12 mouse cellular contexts compared by ENCODE assay signal in the genomic region with DNA sequence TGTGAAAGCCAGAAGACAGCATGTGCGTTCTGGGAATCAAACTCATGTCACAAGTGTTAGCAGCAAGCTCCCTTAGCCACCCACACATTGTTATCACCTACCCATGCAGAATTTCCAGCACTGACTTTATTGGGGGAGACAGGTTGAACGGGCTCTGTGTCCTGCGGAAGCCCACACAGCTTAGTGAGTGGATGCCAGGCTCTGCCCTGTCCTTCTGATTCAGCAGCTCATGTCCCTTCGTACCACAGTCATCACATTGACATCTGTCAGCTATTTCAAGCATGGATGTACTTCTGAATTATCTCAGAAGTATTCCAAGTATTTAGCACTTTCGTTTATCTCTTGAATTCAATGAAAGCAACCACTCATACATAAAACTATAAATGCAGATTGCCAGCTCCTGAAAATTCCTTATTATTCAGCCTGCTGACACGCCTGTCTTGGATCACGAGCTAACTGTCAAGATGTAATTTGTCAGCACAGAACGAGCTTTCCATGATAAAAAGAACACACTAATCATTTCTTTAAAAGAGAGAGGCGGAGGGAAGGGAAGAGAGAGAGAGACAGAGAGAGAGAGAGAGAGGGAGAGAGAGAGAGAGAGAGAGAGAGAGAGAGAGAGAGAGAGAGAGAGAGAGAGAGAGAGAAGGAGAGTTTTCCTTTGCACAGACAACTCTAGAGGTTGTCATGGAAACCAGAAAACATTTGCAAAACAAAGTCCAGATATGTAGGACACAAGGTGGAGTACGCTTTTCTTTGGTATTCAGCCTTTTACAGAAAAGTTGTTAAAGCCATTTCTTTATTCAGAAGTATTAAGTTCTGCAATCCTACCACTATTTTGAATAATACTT.
DNase-seq lines count a peak whose midpoint lies in the region; ATAC-seq and TF ChIP-seq lines count a peak whose summit lies in the region.
"Had no signal": no experiment of that assay in that cellular context is flagged by ENCODE, and none has a peak within 500 bp of the region (broad histone marks: within the 10 kb centered on the region; RNA-seq: fewer than 3 reads in every experiment).

No protein-coding gene starts in this region.

- no peak overlapping the region for H3K4me2 ChIP-seq in midbrain, embryonic 15.5 days
- no peak overlapping the region for H3K4me2 ChIP-seq in midbrain, embryonic 13.5 days (replicated peaks)
- H3K4me2 ChIP-seq in heart, embryonic 16.5 days (ENCODE audit: low read depth, low read length): peak overlapping the region; percentile 33
- H3K4me2 ChIP-seq in stomach, postnatal 0 days (replicated peaks; ENCODE audit: low read depth): no peak overlapping the region; the same call in 1 of the 2 replicates
- H3K4me2 ChIP-seq: liver, embryonic 15.5 days; neural tube, embryonic 12.5 days had no signal

- TF ChIP-seq CTCF in stomach, postnatal 0 days (IDR thresholded peaks at IDR 0.05; ENCODE audit: low read depth): 0 out of 2 replicates have a peak, but pooled peaks have one; percentile 7

- H3K27ac ChIP-seq in heart, embryonic 10.5 days: peak overlapping the region; percentile 77
- H3K27ac ChIP-seq in midbrain, embryonic 15.5 days: no peak overlapping the region
- H3K27ac ChIP-seq in midbrain, embryonic 13.5 days: no peak overlapping the region
- peak overlapping the region; percentile 66 for H3K27ac ChIP-seq in heart, embryonic 16.5 days (ENCODE audit: low read length)
- H3K27ac ChIP-seq in stomach, postnatal 0 days (replicated peaks): no peak overlapping the region
- H3K27ac ChIP-seq: liver, embryonic 15.5 days; neural tube, embryonic 12.5 days had no signal

- H3K9me3 ChIP-seq in heart, embryonic 10.5 days: no peaks in the 10 kb centered on the region
- no peaks in the 10 kb centered on the region for H3K9me3 ChIP-seq in midbrain, embryonic 15.5 days
- H3K9me3 ChIP-seq in midbrain, embryonic 13.5 days: no peaks in the 10 kb centered on the region
- H3K9me3 ChIP-seq in heart, embryonic 16.5 days (replicated peaks; ENCODE audit: control insufficient read depth, low read length): no peaks in the 10 kb centered on the region
- no peaks in the 10 kb centered on the region for H3K9me3 ChIP-seq in stomach, postnatal 0 days (ENCODE audit: control insufficient read depth, low read length)
- H3K9me3 ChIP-seq: liver, embryonic 15.5 days; neural tube, embryonic 12.5 days had no signal

- peak; percentile 33; the same call in 1 of the 2 replicates for ATAC-seq in midbrain, embryonic 15.5 days (replicated peaks)
- no peak for ATAC-seq in midbrain, embryonic 13.5 days
- peak; percentile 72 for ATAC-seq in heart, embryonic 16.5 days (replicated peaks; ENCODE audit: extremely low read depth, insufficient read depth, low FRiP score)
- ATAC-seq in stomach, postnatal 0 days (ENCODE audit: low FRiP score, low TSS enrichment): no peak
- ATAC-seq in granulocyte monocyte progenitor cell, adult 5-6 weeks (replicated peaks; ENCODE audit: poor library complexity, severe bottlenecking): no peak

- H3K4me3 ChIP-seq in heart, embryonic 10.5 days: 0 out of 2 replicates have a peak overlapping the region, but pooled peaks have one; percentile 16
- no peak overlapping the region for H3K4me3 ChIP-seq in midbrain, embryonic 15.5 days
- no peak overlapping the region for H3K4me3 ChIP-seq in midbrain, embryonic 13.5 days (replicated peaks)
- H3K4me3 ChIP-seq in heart, embryonic 16.5 days (ENCODE audit: low read length): no peak overlapping the region
- no peak overlapping the region for H3K4me3 ChIP-seq in stomach, postnatal 0 days (ENCODE audit: low read depth, low read length)
- H3K4me3 ChIP-seq: liver, embryonic 15.5 days; neural tube, embryonic 12.5 days had no signal

- no peak overlapping the region for H3K9ac ChIP-seq in midbrain, embryonic 15.5 days
- no peak overlapping the region for H3K9ac ChIP-seq in midbrain, embryonic 13.5 days (replicated peaks)
- H3K9ac ChIP-seq in heart, embryonic 16.5 days (ENCODE audit: low read length): no peak overlapping the region
- no peak overlapping the region for H3K9ac ChIP-seq in stomach, postnatal 0 days (ENCODE audit: low read length)
- H3K9ac ChIP-seq: liver, embryonic 15.5 days; neural tube, embryonic 12.5 days had no signal

- no peaks in the 10 kb centered on the region for H3K36me3 ChIP-seq in heart, embryonic 10.5 days
- no peaks in the 10 kb centered on the region for H3K36me3 ChIP-seq in midbrain, embryonic 15.5 days (replicated peaks)
- no peaks in the 10 kb centered on the region for H3K36me3 ChIP-seq in midbrain, embryonic 13.5 days
- H3K36me3 ChIP-seq in heart, embryonic 16.5 days (ENCODE audit: control insufficient read depth, insufficient read depth): no peaks in the 10 kb centered on the region
- H3K36me3 ChIP-seq in stomach, postnatal 0 days (ENCODE audit: control insufficient read depth, insufficient read depth, low read length): no peaks in the 10 kb centered on the region
- H3K36me3 ChIP-seq: liver, embryonic 15.5 days; neural tube, embryonic 12.5 days had no signal

- H3K27me3 ChIP-seq in heart, embryonic 10.5 days (ENCODE audit: insufficient read depth, poor library complexity, severe bottlenecking): no peaks in the 10 kb centered on the region
- H3K27me3 ChIP-seq in midbrain, embryonic 15.5 days (replicated peaks): no peaks in the 10 kb centered on the region
- no peaks in the 10 kb centered on the region for H3K27me3 ChIP-seq in midbrain, embryonic 13.5 days
- H3K27me3 ChIP-seq in heart, embryonic 16.5 days (ENCODE audit: control insufficient read depth, insufficient read depth, low read length): no peaks in the 10 kb centered on the region
- H3K27me3 ChIP-seq in stomach, postnatal 0 days (ENCODE audit: control insufficient read depth, insufficient read depth, low read length): no peaks in the 10 kb centered on the region
- H3K27me3 ChIP-seq: liver, embryonic 15.5 days had no signal

- 0 out of 2 replicates have a peak, but pooled peaks cover 8% of the 10 kb centered on the region for H3K4me1 ChIP-seq in heart, embryonic 10.5 days
- H3K4me1 ChIP-seq in midbrain, embryonic 15.5 days: peaks cover 3% of the 10 kb centered on the region; the same call in 1 of the 2 replicates
- no peaks in the 10 kb centered on the region for H3K4me1 ChIP-seq in midbrain, embryonic 13.5 days (replicated peaks)
- H3K4me1 ChIP-seq in heart, embryonic 16.5 days (ENCODE audit: control insufficient read depth, insufficient read depth, low read length): peaks cover 5% of the 10 kb centered on the region
- H3K4me1 ChIP-seq in stomach, postnatal 0 days (replicated peaks; ENCODE audit: control insufficient read depth, insufficient read depth): 0 out of 2 replicates have a peak, but pooled peaks cover 3% of the 10 kb centered on the region
- H3K4me1 ChIP-seq: liver, embryonic 15.5 days; neural tube, embryonic 12.5 days had no signal

- TF ChIP-seq EP300 in stomach, postnatal 0 days (optimal IDR thresholded peaks at IDR 0.05): no peak

- 29% methylated on average over 10 of the region's 10 CpGs for WGBS in heart, embryonic 10.5 days
- WGBS in midbrain, embryonic 15.5 days: 54% methylated on average over 10 of the region's 10 CpGs
- WGBS in midbrain, embryonic 13.5 days: 58% methylated on average over 10 of the region's 10 CpGs
- WGBS in heart, embryonic 16.5 days: 27% methylated on average over 10 of the region's 10 CpGs
- 46% methylated on average over 10 of the region's 10 CpGs for WGBS in stomach, postnatal 0 days

- no peak for DNase-seq in heart, embryonic 10.5 days (ENCODE audit: low spot score)
- DNase-seq in heart, adult 8-10 months (ENCODE audit: low spot score): no peak
- DNase-seq in stomach, postnatal 0 days (ENCODE audit: low spot score): no peak
- DNase-seq in thymus, postnatal 25 days: no peak
- DNase-seq: adrenal gland, postnatal 25 days; cerebellum, postnatal 25 days had no signal

Comparison
In these comparisons a context has a peak if more than half of its experiments do, and no peak if none do; other contexts are left out.
1. ATAC-seq: peak in midbrain, embryonic 15.5 days (single experiment) and heart, embryonic 16.5 days (single experiment); none in midbrain, embryonic 13.5 days (single experiment), stomach, postnatal 0 days (single experiment) and granulocyte monocyte progenitor cell, adult 5-6 weeks (single experiment).
2. H3K27ac ChIP-seq: peak in heart, embryonic 10.5 days (single experiment) and heart, embryonic 16.5 days (single experiment); none in midbrain, embryonic 15.5 days (single experiment), midbrain, embryonic 13.5 days (single experiment) and stomach, postnatal 0 days (single experiment).